Mouse (Mus musculus): ENCODE results near the gene Arhgap22.

DNA sequence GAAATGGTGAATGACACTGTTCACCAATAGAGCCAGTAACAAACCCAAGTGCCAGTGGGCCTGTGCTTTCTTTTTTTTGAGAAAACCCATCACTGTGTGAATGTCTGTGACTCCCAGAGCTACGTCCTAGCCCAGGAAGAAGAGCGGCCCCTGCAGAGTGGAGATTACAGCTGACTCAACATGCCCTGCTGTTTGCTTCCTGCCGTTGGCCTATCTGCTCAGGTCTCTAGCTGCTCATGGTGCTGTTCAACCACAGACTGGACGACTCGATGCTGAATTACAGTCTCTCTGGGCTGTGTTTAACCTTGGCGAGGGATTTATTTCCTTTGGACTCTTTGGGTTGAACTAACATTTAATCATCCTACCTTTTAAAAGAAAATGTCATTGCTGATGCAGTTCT is 10.9 kb upstream of the Arhgap22 start:
- TF ChIP-seq EP300 (IDR thresholded peaks at IDR 0.05; ENCODE audit: insufficient read depth, low read depth, low read length) (no peak), CTCF (IDR thresholded peaks at IDR 0.05; ENCODE audit: low read depth, low read length) (no peak)

Measured in ES-Bruce4 (cell line).